Mouse (Mus musculus) G1E (cell line): ENCODE measurements around the gene Zbtb49.

ENCODE experiments used
- CTCF ChIP-seq: IDR thresholded peaks from 2 replicates; pipeline ENCODE4 v1.5.1; 2012; ENCODE audit warnings: low read depth, low read length, inconsistent platforms, mixed read lengths
- GATA1 ChIP-seq: IDR thresholded peaks from 2 replicates; pipeline ENCODE4 v1.6.1; 2012; ENCODE audit warnings: borderline replicate concordance, low read length, inconsistent platforms, mixed read lengths
- GATA2 ChIP-seq: IDR thresholded peaks from 2 replicates; pipeline ENCODE4 v1.6.1; 2012; ENCODE audit warnings: low read depth, low read length, inconsistent platforms, borderline replicate concordance
- POLR2AphosphoS5 ChIP-seq: IDR thresholded peaks from 2 replicates; pipeline ENCODE4 v1.6.1; 2012; ENCODE audit warnings: low read depth, low read length, inconsistent platforms; ENCODE audit not compliant: insufficient replicate concordance
- TAL1 ChIP-seq: conservative IDR thresholded peaks from 2 replicates; pipeline ENCODE4 v1.6.1; 2012; ENCODE audit warnings: low read depth, low read length, inconsistent platforms, mixed read lengths

DNA sequence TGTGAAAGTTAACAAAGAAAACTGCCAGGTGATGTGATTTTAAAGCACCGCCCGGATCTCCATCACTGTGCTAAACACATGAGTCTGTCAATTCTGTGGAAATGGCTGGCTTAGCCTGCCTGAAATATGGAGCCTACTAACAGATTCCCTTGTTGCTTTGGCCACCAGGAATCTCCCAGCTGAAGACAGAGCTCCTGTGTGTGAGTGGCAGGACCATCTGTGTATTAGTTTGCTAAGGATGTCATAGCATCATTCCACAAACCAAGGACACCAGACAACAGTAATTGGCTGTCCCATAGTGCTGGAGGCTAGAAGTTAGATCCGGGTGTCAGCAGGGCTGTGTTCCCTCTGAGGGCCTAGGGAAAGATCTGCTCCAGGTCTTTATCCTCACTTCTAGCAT is 29.4 kb downstream of the Zbtb49 start:
- no peak for TF ChIP-seq POLR2AphosphoS5
- no peak for TF ChIP-seq CTCF
- no peak for TF ChIP-seq GATA1
- TF ChIP-seq TAL1 = no peak
- TF ChIP-seq GATA2 = no peak
